Mouse (Mus musculus): ENCODE data around the gene Gm20388. TPM values are rescaled to one million over a fixed set of nuclear protein-coding genes. Genes with fewer than 3 reads are reported as not detected.

Gm20388 gene
- polyA plus RNA-seq, 1 experiment from 2014 or later, result not detected

DNA sequence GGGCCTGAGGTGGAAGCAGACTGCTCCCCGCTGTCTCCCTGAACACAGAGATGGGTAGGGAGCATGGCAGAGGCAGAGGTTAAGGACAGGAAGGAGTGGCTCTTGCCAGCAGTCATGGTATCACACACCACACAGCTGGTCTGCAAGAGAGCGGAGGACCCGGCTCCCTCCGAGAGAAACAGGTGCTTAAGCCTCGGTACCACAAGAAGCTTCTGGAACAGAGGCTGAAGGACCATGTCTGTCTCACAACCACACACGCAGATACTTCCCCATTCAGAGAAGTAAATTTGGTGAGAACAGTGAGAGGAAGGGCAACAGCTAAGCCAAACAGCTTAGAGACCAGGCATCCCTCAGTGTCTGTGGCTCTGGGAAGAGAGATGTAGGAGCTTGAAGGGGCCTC is 2000.8 kb downstream of the Gm20388 start:
- H3K27ac ChIP-seq (ENCODE audit: low read depth, low read length), result no peak overlapping the region
- no peaks in the 10 kb centered on the region for H3K9me3 ChIP-seq (ENCODE audit: control insufficient read depth, low read length)
- no peak overlapping the region for H3K4me3 ChIP-seq (ENCODE audit: low read depth, low read length)
- DNase-seq (ENCODE audit: low spot score, missing footprints), result no peak
- no peaks in the 10 kb centered on the region for H3K36me3 ChIP-seq (ENCODE audit: control insufficient read depth, insufficient read depth, low read length)
- H3K4me1 ChIP-seq (ENCODE audit: control insufficient read depth, insufficient read depth, low read length), result peaks cover 9% of the 10 kb centered on the region; the same call in 1 of the 2 replicates
- no peak overlapping the region for H3K4me2 ChIP-seq
- H3K27me3 ChIP-seq (ENCODE audit: control insufficient read depth, insufficient read depth, low read length), result 0 out of 2 replicates have a peak, but pooled peaks cover 3% of the 10 kb centered on the region
- 92% methylated on average over 6 of the region's 6 CpGs for WGBS
- no peak for ATAC-seq (ENCODE audit: low FRiP score)
- no peak overlapping the region for H3K9ac ChIP-seq (ENCODE audit: low read length)

DNA sequence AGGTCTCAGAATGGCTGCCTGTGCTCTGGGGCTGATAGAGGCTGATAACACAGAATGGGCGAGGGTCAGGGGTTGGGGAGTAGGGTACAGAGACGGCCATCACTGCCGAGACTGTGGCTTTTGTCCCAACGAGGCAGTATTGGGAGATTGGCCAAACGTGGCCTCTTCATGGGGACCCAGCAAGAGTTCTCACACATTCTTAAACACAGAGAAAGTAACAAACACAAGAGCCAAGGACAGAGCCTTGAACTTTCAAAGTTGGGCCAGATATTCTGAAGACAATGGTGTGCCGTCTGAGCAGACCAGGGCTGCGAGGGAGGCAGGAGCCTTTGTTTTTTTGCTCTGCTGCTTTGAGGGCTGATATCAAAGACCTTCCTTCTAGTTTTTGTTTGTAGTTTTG is 2001.3 kb downstream of the Gm20388 start:
- peaks cover 7% of the 10 kb centered on the region; the same call in 1 of the 2 replicates for H3K4me1 ChIP-seq (ENCODE audit: control insufficient read depth, insufficient read depth, low read length)
- no peak overlapping the region for H3K27ac ChIP-seq (ENCODE audit: low read depth, low read length)
- H3K9ac ChIP-seq (ENCODE audit: low read length), result no peak overlapping the region
- ATAC-seq (ENCODE audit: low FRiP score) (no peak), DNase-seq (ENCODE audit: low spot score, missing footprints) (peak; percentile 47)
- no peak overlapping the region for H3K4me2 ChIP-seq
- 69% methylated on average over 7 of the region's 7 CpGs for WGBS
- H3K4me3 ChIP-seq (ENCODE audit: low read depth, low read length), result no peak overlapping the region
- 0 out of 2 replicates have a peak, but pooled peaks cover 3% of the 10 kb centered on the region for H3K27me3 ChIP-seq (ENCODE audit: control insufficient read depth, insufficient read depth, low read length)
- H3K36me3 ChIP-seq (ENCODE audit: control insufficient read depth, insufficient read depth, low read length), result no peaks in the 10 kb centered on the region
- H3K9me3 ChIP-seq (ENCODE audit: control insufficient read depth, low read length), result no peaks in the 10 kb centered on the region

DNA sequence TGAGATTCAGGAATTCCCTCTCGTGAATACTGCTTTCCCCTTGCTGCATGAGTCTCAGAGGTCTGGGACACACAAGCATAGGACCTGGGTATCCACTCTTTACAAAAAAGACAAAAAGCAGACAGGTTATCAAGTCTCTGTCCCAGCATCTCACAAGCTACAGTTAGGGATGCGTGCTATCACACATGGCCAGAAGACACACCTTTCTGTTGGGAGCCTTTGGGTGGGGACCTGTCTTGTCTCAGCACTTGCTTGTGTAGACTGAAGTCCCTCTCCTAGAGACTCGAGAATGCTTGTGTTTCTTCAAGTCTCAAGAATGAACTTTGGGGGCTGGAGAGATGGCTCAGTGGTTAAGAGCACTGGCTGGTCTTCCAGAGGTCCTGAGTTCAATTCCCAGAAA is 2002.2 kb downstream of the Gm20388 start:
- ATAC-seq (ENCODE audit: low FRiP score) (no peak), DNase-seq (ENCODE audit: low spot score, missing footprints) (no peak)
- no peak overlapping the region for H3K27ac ChIP-seq (ENCODE audit: low read depth, low read length)
- H3K4me2 ChIP-seq, result no peak overlapping the region
- 79% methylated on average over 3 of the region's 3 CpGs for WGBS
- H3K27me3 ChIP-seq (ENCODE audit: control insufficient read depth, insufficient read depth, low read length), result 0 out of 2 replicates have a peak, but pooled peaks cover 3% of the 10 kb centered on the region
- no peaks in the 10 kb centered on the region for H3K36me3 ChIP-seq (ENCODE audit: control insufficient read depth, insufficient read depth, low read length)
- peaks cover 6% of the 10 kb centered on the region; the same call in 1 of the 2 replicates for H3K4me1 ChIP-seq (ENCODE audit: control insufficient read depth, insufficient read depth, low read length)
- no peak overlapping the region for H3K9ac ChIP-seq (ENCODE audit: low read length)
- no peak overlapping the region for H3K4me3 ChIP-seq (ENCODE audit: low read depth, low read length)
- no peaks in the 10 kb centered on the region for H3K9me3 ChIP-seq (ENCODE audit: control insufficient read depth, low read length)

DNA sequence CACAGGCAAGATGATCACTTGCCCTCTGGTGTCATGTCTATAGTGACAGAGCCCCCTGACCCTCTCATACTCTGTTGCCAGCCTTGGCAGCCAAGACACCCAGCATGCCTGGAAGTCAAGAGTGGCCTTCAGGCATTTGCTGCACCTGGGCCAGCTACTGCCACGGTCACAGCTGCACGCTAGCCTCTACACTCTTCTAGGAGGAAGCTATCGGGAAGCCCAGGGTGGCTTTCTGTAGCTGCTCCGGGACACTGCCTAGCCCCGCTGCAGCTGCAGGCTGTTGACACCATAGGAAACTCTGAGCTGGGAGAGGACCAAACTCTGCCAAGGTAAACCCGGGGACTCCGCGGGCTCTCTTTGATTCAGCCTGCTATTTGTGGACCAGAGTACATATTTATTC is 2002.7 kb downstream of the Gm20388 start:
- Histone ChIP-seq H3K36me3 (ENCODE audit: control insufficient read depth, insufficient read depth, low read length) (no peaks in the 10 kb centered on the region), H3K4me3 (ENCODE audit: low read depth, low read length) (no peak overlapping the region), H3K9me3 (ENCODE audit: control insufficient read depth, low read length) (no peaks in the 10 kb centered on the region), H3K4me2 (no peak overlapping the region), H3K4me1 (ENCODE audit: control insufficient read depth, insufficient read depth, low read length) (0 out of 2 replicates have a peak, but pooled peaks cover 2% of the 10 kb centered on the region), H3K27me3 (ENCODE audit: control insufficient read depth, insufficient read depth, low read length) (0 out of 2 replicates have a peak, but pooled peaks cover 3% of the 10 kb centered on the region), H3K9ac (ENCODE audit: low read length) (no peak overlapping the region), H3K27ac (ENCODE audit: low read depth, low read length) (no peak overlapping the region)
- peak; percentile 44 for DNase-seq (ENCODE audit: low spot score, missing footprints)
- WGBS, result 87% methylated on average over 8 of the region's 8 CpGs
- no peak for ATAC-seq (ENCODE audit: low FRiP score)

DNA sequence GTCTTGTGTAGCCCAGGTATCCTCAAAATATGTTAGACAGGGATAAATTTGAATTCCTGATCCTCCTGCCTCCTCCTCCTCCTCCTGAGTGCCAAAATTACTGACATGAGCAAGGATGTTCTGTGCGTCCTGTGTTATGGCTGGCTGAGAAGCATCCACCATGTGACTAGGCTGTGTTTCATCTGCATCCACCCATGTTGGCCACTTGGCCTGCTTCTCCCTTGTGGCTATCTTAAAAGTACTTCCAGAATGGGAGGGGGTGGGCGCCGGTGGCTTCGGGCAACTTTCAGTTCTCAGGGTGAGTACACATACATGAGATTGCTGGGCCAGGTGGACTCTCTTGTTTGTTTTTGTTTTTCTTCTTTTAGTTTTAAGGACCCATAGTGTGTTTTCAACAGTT is 2008.5 kb downstream of the Gm20388 start:
- H3K27ac ChIP-seq (ENCODE audit: low read depth, low read length), result no peak overlapping the region
- no peaks in the 10 kb centered on the region for H3K27me3 ChIP-seq (ENCODE audit: control insufficient read depth, insufficient read depth, low read length)
- 0 out of 2 replicates have a peak, but pooled peaks cover 1% of the 10 kb centered on the region for H3K4me1 ChIP-seq (ENCODE audit: control insufficient read depth, insufficient read depth, low read length)
- no peak overlapping the region for H3K4me2 ChIP-seq
- no peak for DNase-seq (ENCODE audit: low spot score, missing footprints)
- ATAC-seq (ENCODE audit: low FRiP score), result no peak
- no peak overlapping the region for H3K4me3 ChIP-seq (ENCODE audit: low read depth, low read length)
- H3K36me3 ChIP-seq (ENCODE audit: control insufficient read depth, insufficient read depth, low read length), result no peaks in the 10 kb centered on the region
- no peaks in the 10 kb centered on the region for H3K9me3 ChIP-seq (ENCODE audit: control insufficient read depth, low read length)
- no peak overlapping the region for H3K9ac ChIP-seq (ENCODE audit: low read length)
- WGBS, result 78% methylated on average over 4 of the region's 4 CpGs

DNA sequence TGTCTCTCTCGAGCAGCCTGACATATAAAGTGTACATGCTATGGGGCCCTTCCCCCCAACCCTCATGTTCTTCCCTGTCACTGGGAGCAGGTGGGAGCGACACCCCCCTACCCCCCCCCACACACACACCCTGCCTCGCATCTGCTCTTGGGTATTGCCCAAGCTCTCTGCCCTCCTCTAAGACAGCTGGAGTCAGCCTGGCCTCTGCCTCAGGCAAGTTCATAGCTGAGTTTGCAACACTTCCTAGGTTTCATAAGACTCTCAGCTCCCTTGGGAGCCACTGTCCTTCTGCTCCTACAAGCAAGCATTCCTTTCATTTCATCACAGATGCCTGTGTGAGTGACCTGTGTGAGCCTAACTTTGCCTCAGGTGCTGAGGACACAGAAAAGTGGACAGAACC is 2009.1 kb downstream of the Gm20388 start:
- H3K27ac ChIP-seq (ENCODE audit: low read depth, low read length), result no peak overlapping the region
- no peaks in the 10 kb centered on the region for H3K36me3 ChIP-seq (ENCODE audit: control insufficient read depth, insufficient read depth, low read length)
- no peak overlapping the region for H3K9ac ChIP-seq (ENCODE audit: low read length)
- no peaks in the 10 kb centered on the region for H3K27me3 ChIP-seq (ENCODE audit: control insufficient read depth, insufficient read depth, low read length)
- H3K4me3 ChIP-seq (ENCODE audit: low read depth, low read length), result no peak overlapping the region
- H3K9me3 ChIP-seq (ENCODE audit: control insufficient read depth, low read length), result no peaks in the 10 kb centered on the region
- H3K4me1 ChIP-seq (ENCODE audit: control insufficient read depth, insufficient read depth, low read length), result no peaks in the 10 kb centered on the region
- 45% methylated on average over 3 of the region's 3 CpGs for WGBS
- DNase-seq (ENCODE audit: low spot score, missing footprints) (peak; percentile 69), ATAC-seq (ENCODE audit: low FRiP score) (no peak)
- H3K4me2 ChIP-seq, result no peak overlapping the region

DNA sequence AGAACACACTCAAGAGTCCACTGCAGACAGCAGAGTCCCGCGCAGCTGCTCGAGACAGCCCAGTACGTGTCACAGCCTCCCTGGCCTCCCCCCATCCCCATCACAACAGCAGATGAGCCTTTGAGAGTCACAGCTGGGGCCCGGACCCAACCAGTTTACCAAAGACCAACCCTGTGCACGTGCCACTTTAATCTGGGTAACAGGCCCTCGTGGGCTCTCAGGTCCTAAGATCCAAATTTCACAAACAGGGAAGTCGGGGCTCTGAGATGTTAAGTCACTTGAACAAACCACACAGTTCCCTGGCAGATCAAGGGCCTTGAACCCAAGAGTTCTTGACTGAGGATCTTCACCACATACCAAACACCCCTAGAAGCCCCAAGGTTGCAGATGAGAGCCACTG is 2010.9 kb downstream of the Gm20388 start:
- Histone ChIP-seq H3K27ac (ENCODE audit: low read depth, low read length) (no peak overlapping the region), H3K9me3 (ENCODE audit: control insufficient read depth, low read length) (no peaks in the 10 kb centered on the region), H3K4me1 (ENCODE audit: control insufficient read depth, insufficient read depth, low read length) (no peaks in the 10 kb centered on the region), H3K9ac (ENCODE audit: low read length) (no peak overlapping the region), H3K4me2 (no peak overlapping the region), H3K27me3 (ENCODE audit: control insufficient read depth, insufficient read depth, low read length) (no peaks in the 10 kb centered on the region), H3K36me3 (ENCODE audit: control insufficient read depth, insufficient read depth, low read length) (no peaks in the 10 kb centered on the region), H3K4me3 (ENCODE audit: low read depth, low read length) (no peak overlapping the region)
- DNase-seq (ENCODE audit: low spot score, missing footprints), result peak; percentile 81
- 78% methylated on average over 8 of the region's 8 CpGs for WGBS
- ATAC-seq (ENCODE audit: low FRiP score), result no peak

DNA sequence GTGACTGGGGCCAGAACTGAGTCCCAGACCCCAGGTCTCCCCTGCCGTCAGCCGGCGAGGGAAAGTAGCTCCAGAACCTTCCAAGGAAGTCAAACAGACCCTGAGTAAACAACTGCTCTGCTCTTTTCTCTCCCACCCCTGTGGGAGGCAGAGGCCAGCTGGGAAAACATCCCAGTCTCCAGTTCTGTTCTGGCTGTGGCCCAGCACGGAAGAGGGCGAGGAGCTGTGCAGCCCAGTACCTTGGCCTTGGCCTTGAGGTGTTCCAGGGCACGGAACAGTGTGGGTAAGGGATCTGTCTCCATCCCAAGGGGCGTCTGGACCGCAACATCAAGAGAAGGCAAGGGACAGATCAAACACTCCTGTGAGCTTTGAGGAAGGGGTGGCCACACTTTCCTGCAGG is 2011.5 kb downstream of the Gm20388 start:
- Histone ChIP-seq H3K27me3 (ENCODE audit: control insufficient read depth, insufficient read depth, low read length) (no peaks in the 10 kb centered on the region), H3K4me2 (no peak overlapping the region), H3K9me3 (ENCODE audit: control insufficient read depth, low read length) (no peaks in the 10 kb centered on the region), H3K4me1 (ENCODE audit: control insufficient read depth, insufficient read depth, low read length) (no peaks in the 10 kb centered on the region), H3K27ac (ENCODE audit: low read depth, low read length) (no peak overlapping the region), H3K9ac (ENCODE audit: low read length) (no peak overlapping the region), H3K36me3 (ENCODE audit: control insufficient read depth, insufficient read depth, low read length) (no peaks in the 10 kb centered on the region), H3K4me3 (ENCODE audit: low read depth, low read length) (no peak overlapping the region)
- ATAC-seq (ENCODE audit: low FRiP score) (no peak), DNase-seq (ENCODE audit: low spot score, missing footprints) (peak; percentile 72)
- WGBS, result 79% methylated on average over 8 of the region's 8 CpGs

DNA sequence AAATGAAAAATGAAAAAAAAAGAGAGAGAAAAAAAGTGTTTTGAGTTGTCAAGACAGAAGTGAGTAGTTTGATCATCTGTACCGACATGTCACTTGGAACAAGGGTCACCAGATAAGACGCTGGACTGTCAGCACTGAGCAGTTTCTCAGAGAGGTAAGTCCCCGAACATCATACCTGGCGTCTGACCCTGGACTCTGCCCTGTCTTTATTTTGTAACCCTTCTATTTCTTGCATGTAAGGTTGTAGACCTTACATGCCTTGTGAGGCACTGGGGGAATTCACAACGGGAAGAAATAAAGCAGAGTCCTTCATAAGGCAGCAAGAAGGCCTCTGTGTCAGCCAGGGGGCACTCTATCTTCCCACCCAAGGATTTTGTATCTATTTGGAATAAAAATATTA is 2014.0 kb downstream of the Gm20388 start:
- Histone ChIP-seq H3K4me1 (ENCODE audit: control insufficient read depth, insufficient read depth, low read length) (no peaks in the 10 kb centered on the region), H3K4me3 (ENCODE audit: low read depth, low read length) (no peak overlapping the region), H3K9me3 (ENCODE audit: control insufficient read depth, low read length) (no peaks in the 10 kb centered on the region), H3K27ac (ENCODE audit: low read depth, low read length) (no peak overlapping the region), H3K27me3 (ENCODE audit: control insufficient read depth, insufficient read depth, low read length) (no peaks in the 10 kb centered on the region), H3K9ac (ENCODE audit: low read length) (no peak overlapping the region), H3K36me3 (ENCODE audit: control insufficient read depth, insufficient read depth, low read length) (no peaks in the 10 kb centered on the region), H3K4me2 (no peak overlapping the region)
- DNase-seq (ENCODE audit: low spot score, missing footprints) (peak; percentile 54), ATAC-seq (ENCODE audit: low FRiP score) (no peak)
- WGBS, result 81% methylated on average over 5 of the region's 5 CpGs

Measured in midbrain, embryonic 11.5 days (tissue).